Mouse (Mus musculus) left cerebral cortex, adult 8-10 months (tissue): ENCODE data around the gene Tnfaip8l1. TPM values are rescaled to one million over a fixed set of nuclear protein-coding genes. Genes with fewer than 3 reads are reported as not detected.

Source experiments
- DNase-seq, 2 experiments: peaks; one replicate each; pipeline ENCODE4 v3.0.0; 2022; ENCODE audit warnings: low spot score in 2 of 2
- total RNA-seq, 4 experiments: library from RNA; stranded (reverse); gene quantifications; 2 replicates each; pipeline ENCODE4 v1.2.4; 2022

The Tnfaip8l1 gene
- total RNA-seq, 4 experiments from 2014 or later = 6.1 to 8.9 (median 7.1) TPM

DNA sequence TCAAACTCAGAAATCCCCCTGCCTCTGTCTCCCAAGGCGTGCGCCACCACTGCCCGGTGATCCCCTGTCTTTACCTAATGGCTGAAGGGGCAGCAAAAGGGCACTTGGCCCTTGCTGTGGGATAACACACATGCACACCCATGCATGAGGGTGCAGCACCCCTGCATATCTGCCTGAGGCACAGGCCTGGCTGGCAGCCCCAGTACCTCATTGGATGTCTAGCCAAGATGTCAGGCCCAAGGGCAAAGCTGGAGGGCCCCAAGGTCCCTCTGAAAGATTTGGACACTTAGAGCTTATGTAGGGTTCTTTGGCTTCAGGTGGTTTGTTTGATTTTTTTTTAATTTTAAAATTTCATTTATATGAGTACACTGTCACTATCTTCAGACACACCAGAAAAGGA lies 13.1 kb downstream of the Tnfaip8l1 start:
- no peak for DNase-seq

DNA sequence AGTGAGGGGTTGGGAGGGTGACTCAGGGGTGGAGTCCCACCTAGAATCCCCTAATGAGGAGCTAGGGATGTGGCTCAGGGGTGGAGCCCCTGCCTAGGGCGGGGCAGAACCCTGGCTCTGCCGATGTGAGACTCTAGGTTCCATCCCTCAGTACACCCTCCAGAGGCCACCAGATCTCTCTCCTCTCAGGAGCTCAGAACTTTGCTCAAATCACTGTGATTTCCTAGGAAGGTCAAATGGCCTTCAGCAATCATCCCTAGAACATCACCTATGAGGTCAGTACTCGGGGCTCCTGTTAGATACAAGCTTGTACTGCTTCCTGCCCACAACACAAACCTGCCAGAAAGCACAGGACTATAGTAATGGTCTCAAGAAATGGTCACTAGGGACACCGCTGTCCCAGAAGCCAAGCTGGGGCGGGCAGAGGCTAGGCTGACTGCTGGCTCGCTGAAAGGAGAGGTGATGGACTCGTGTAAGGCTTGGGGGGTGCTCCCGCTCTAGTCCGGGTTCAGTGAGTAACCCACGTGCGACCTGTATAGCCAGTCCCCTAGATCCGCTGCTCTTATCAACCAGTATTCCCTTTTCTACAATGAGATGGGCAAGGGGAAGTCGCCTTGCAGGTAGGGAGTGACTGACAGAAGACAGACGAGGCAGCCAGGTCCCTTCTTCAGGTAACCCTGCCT lies 20.8 kb downstream of the Tnfaip8l1 start:
- DNase-seq = no peak

DNA sequence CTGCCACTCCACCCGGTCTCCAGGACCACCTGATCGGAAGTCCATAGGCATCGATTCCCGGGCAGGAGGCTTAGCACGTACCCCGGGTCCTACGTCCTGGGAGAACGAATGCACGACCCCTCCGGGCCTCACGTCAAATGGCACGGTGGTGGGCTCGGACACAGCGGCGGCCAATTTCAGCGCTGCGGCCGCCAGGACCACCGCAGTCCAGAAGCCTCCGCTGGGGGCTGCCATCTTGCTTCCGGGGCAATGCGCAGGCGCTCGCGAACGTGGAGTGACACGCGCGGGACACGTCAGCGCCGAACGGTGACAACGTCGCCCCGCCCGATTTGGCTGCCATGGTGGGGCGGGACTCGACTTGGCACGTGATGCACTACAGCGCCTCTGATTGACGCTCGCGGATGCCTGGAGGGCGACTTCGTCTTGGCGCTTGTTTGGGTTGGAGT lies 21.4 kb downstream of the Tnfaip8l1 start, which contains the start of gene Mydgf:
Mydgf (minus strand) TSS at position 263 of the 446 bp plus-strand sequence.
- DNase-seq = peak; percentile 90 to 93

DNA sequence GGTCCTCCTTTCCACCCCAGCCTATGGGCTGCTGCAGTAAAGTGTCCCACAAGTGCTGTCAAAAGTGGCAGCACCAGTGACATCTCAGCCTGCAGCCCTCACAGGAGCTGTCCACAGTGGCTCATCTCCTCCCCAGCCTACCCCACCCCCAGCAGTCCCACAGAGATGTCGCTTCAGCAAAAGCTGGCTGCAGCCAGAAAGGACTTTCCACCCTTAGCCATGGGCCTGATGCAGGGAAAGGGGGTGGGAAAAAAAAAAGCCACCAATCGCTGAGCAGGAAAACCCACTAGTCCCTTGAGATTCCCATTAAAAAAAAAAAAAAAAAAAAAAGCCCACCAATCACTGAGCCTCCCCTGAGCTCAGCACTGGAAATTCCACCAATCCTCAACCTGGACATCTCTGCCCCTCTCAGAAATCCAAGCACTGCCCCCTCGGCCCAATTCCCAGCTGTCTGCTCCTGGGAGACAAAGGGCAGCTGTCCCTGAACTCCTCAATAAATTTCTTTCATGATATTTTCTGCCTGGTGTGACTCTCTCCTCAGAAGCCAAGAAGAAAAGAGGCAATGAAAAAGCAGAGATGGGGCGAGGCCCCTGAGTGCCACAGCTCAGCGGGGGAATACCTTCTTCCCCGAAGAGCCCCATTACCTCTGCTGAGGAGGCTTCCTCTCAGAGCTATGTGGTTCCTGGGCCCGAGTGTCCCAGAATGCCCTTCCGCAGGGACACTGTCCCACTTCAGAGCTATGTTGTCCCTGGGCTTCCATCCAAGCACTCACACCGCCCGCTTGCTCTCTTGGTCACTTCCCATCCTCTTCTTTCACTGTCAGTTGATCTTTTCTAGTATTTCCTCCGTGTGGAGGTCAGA lies 23.2 kb downstream of the Tnfaip8l1 start:
- DNase-seq = no peak

GRCm38 (mm10) chr17:56191266-56191665 lies 29.0 kb downstream of the Tnfaip8l1 start:
- DNase-seq = no peak

DNA sequence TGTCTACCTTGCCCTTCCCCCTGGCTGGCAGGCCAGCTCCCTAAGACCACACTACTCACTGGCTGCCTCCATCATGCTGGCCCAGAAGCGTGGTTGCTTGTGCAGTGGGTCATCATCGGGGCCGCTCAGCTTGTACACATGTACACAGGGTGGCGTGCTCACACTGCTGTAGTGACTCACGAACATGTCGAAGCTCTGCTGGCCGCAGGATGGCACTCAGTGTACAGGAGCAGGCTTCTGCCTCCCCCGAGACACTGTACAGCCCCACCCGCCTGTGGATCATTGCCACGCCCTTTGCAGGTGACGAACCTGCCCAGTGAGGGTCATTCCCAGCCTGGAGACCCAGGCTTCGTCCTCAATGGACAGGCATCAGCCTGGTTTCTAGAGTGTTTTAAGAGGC lies 32.1 kb downstream of the Tnfaip8l1 start:
- DNase-seq = no peak

- no peak for DNase-seq
Measured at GRCm38 (mm10) chr17:56194765-56195164, 32.5 kb downstream of the Tnfaip8l1 start.

DNA sequence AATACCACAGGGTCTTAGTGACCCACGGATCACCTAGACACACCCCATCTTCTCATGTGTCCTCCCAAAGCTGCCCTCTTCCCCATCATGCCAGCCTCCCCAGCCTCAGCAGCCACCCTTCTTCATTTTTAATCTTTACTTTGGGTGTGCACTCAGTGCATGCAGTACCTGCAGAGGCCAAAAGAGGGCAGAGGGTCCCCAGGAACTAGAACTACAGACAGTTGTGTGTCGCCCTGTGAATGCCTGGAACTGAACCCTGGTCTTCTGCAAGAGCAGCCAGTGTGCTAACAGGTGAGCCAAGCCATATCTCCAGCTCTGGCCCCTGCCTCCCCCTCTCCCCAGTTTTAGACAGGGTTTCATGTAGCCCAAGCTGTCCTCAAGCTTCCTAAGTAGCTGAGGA lies 34.6 kb downstream of the Tnfaip8l1 start:
- DNase-seq = no peak

- DNase-seq = no peak
Measured at GRCm38 (mm10) chr17:56200586-56200985, 38.3 kb downstream of the Tnfaip8l1 start.

- no peak for DNase-seq
Measured at GRCm38 (mm10) chr17:56201642-56202041, 39.4 kb downstream of the Tnfaip8l1 start.

DNA sequence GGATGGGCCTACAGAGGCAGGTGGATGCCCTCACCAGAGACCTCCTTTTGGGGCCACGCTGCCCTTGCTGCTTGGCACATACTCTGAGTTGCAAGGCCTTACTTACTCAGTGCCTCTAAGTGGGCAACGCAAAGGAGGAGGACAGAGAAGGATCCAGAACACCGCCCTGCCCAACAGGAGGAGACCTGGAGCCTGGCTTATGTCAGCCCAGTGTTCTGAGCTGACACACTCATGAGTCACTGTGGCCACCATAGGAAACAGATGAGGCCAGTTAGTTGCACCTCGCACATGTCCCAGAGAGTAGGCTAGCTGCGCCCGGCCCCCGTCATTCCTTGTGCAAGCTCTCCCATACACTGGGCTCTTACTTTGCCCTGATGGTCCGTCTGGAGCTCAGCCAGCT lies 40.2 kb downstream of the Tnfaip8l1 start:
- DNase-seq = no peak

- no peak for DNase-seq
Measured at GRCm38 (mm10) chr17:56203729-56204128, 41.5 kb downstream of the Tnfaip8l1 start.

- DNase-seq = no peak
Measured at GRCm38 (mm10) chr17:56206276-56206884, 44.1 kb downstream of the Tnfaip8l1 start.

- no peak for DNase-seq
Measured at GRCm38 (mm10) chr17:56206986-56207674, 44.9 kb downstream of the Tnfaip8l1 start.

GRCm38 (mm10) chr17:56207963-56208530 lies 45.8 kb downstream of the Tnfaip8l1 start:
- DNase-seq = no peak

DNA sequence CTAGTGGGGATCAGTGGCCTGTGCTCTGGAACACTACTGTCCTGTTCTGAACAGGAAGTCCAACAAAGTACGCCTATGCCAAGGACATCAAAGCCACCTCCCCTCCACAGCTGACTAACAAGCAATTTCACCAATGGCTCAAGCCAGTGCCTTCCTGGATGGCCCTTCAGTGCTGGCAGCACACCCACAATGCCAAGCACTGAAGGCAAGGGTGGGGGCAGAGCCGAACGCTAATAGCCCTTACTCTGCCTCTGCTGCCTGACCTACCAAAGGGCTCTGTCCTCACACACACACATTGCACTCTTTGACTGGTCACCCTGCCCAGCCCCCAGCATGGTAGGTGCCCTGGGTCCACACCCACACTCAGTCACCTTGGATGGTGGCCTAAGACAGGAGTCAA lies 46.5 kb downstream of the Tnfaip8l1 start:
- no peak for DNase-seq

- DNase-seq = no peak
Measured at GRCm38 (mm10) chr17:56211090-56211489, 48.8 kb downstream of the Tnfaip8l1 start.

DNA sequence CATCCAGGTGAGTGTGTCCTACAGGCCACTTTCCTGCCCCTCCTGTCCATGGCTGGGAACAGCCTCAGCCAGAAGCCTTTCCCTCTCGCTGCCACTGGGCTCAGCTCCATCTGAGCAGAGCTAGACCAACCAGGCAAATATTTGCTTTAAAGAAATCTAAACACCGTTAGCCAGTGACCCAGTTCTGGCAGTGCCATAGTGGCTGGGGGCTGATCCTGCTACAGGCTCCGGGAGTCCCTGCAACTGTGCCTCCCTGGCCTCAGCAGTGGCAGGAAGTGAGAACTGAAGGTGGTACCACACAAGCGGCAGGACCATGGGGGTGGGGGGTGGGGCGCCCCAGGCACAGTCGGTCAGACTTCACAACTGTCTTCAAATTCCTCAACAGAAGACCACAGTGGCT lies 50.4 kb downstream of the Tnfaip8l1 start:
- DNase-seq = no peak

DNA sequence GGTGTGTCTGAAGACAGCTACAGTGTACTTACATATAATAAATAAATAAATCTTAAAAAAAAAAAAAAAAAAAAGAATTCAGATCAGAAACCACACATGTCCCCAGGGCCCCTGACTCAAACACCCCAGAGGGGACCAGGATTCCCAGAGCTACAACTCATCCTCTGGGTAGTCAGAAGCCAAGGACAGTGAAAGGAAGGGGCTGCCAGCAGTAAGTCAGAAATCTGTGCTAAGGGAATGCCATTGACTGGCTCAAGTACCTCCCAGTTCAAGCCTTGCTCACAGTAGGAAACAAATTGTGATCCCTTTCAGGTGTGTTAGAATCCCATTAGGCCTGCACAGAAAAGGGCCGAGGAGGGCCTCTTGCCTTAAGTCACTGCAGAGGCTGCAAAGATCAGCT lies 52.0 kb downstream of the Tnfaip8l1 start:
- no peak for DNase-seq

- no peak for DNase-seq
Measured at GRCm38 (mm10) chr17:56217670-56218069, 55.4 kb downstream of the Tnfaip8l1 start.
